Mouse (Mus musculus) lung, embryonic 16.5 days (tissue): ENCODE results near the gene Emc7. TPM values are rescaled to one million over a fixed set of nuclear protein-coding genes. Genes with fewer than 3 reads are reported as not detected.
"Not testable (repeated sequence)": the region's sequence is repeated elsewhere in the genome, so short reads cannot be mapped to it uniquely, and the experiment has no call there.

Source experiments
- ATAC-seq: fragments of 200-750 bp; cut with Nextera tagmentation; 2 replicates; pipeline ENCODE4 v1.8.0; 2017; ENCODE audit warnings: low read depth, mild to moderate bottlenecking, moderate library complexity
- H3K27ac ChIP-seq: fragments of 300-500 bp; sonication (generic); 2 replicates; pipeline ENCODE4 v1.5.1; 2014; ENCODE audit warnings: mild to moderate bottlenecking, control low read depth, low read length
- H3K27me3 ChIP-seq: fragments of 300-500 bp; sonication (generic); 2 replicates; pipeline ENCODE4 v1.6.1; 2014; ENCODE audit warnings: low read depth, low read length, mixed read lengths; ENCODE audit not compliant: control insufficient read depth, insufficient read depth
- H3K36me3 ChIP-seq: fragments of 300-500 bp; sonication (generic); 2 replicates; pipeline ENCODE4 v1.6.1; 2014; ENCODE audit warnings: low read length; ENCODE audit not compliant: control insufficient read depth, insufficient read depth
- H3K4me1 ChIP-seq: fragments of 300-500 bp; sonication (generic); replicated peaks from 2 replicates; pipeline ENCODE4 v1.6.1; 2014; ENCODE audit warnings: low read length, mixed read lengths; ENCODE audit not compliant: control insufficient read depth, insufficient read depth
- H3K4me2 ChIP-seq: fragments of 300-500 bp; sonication (generic); 2 replicates; pipeline ENCODE4 v1.6.1; 2014; ENCODE audit warnings: low read depth, low read length, control low read depth
- H3K4me3 ChIP-seq: fragments of 300-500 bp; sonication (generic); 2 replicates; pipeline ENCODE4 v1.5.1; 2014; ENCODE audit warnings: mild to moderate bottlenecking, low read length, control low read depth
- H3K9ac ChIP-seq: fragments of 300-500 bp; sonication (generic); 2 replicates; pipeline ENCODE4 v1.6.1; 2014; ENCODE audit warnings: low read length, control low read depth
- H3K9me3 ChIP-seq: fragments of 300-500 bp; sonication (generic); 2 replicates; pipeline ENCODE4 v1.6.1; 2016; ENCODE audit warnings: low read length; ENCODE audit not compliant: control insufficient read depth
- WGBS: fragments of 180-500 bp; shearing (Covaris S2); extraction: QIAGEN DNeasy Blood & Tissue Kit; methylation state at CpG from one replicate; pipeline ENCODE4 v1.1.7; 2014; 5-methylcytosine and 5-hydroxymethylcytosine counted together
- polyA plus RNA-seq: library from polyadenylated mRNA; unstranded; fragments of >200 nt; fragmentation: Nextera tagmentation; extraction: Ambion mirVana; gene quantifications from 2 replicates; pipeline ENCODE4 v1.2.1, GENCODE M21; 2015

Emc7 gene
- polyA plus RNA-seq, 1 experiment from 2014 or later, result 20.3 TPM

DNA sequence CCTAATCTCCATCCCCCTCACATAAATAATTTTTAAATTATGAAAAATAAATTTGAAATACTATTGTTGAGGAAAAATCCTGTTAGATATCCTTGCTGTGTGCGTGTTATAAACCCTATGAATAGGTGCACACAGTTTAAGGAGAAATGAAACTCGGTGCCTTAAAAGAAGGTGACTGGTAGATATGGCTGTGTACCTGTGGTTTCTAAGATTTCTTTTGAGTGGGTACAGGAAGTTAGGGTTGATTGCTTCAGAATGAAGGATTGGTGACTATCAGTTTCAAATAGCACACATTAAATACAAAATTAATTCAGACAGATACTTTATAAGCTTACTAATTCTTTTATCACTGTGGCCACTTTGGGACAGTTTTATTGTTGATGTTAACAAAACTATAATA lies 17.2 kb upstream of the Emc7 start:
- whole genome bisulfite sequencing, result 78% methylated on average over 2 of the region's 2 CpGs
- Histone ChIP-seq H3K4me2 (no peak overlapping the region), H3K27me3 (no peaks in the 10 kb centered on the region), H3K27ac (no peak overlapping the region), H3K36me3 (no peaks in the 10 kb centered on the region), H3K9me3 (no peaks in the 10 kb centered on the region), H3K4me3 (no peak overlapping the region), H3K9ac (no peak overlapping the region), H3K4me1 (no peaks in the 10 kb centered on the region)
- no peak for ATAC-seq

GRCm38 (mm10) chr2:112443491-112443890 lies 11.3 kb upstream of the Emc7 start:
- H3K4me1 ChIP-seq, result no peaks in the 10 kb centered on the region
- no peak overlapping the region for H3K4me3 ChIP-seq
- H3K36me3 ChIP-seq, result no peaks in the 10 kb centered on the region
- no peak overlapping the region for H3K27ac ChIP-seq
- no peak for ATAC-seq
- H3K9ac ChIP-seq, result no peak overlapping the region
- no peaks in the 10 kb centered on the region for H3K9me3 ChIP-seq
- WGBS, result 59% methylated on average over 2 of the region's 2 CpGs
- no peaks in the 10 kb centered on the region for H3K27me3 ChIP-seq
- H3K4me2 ChIP-seq, result no peak overlapping the region

GRCm38 (mm10) chr2:112445511-112445910 lies 9.3 kb upstream of the Emc7 start:
- Histone ChIP-seq H3K27ac (no peak overlapping the region), H3K36me3 (no peaks in the 10 kb centered on the region), H3K9ac (no peak overlapping the region), H3K4me2 (no peak overlapping the region), H3K4me3 (no peak overlapping the region), H3K9me3 (no peaks in the 10 kb centered on the region), H3K27me3 (no peaks in the 10 kb centered on the region), H3K4me1 (no peaks in the 10 kb centered on the region)
- ATAC-seq, result no peak

DNA sequence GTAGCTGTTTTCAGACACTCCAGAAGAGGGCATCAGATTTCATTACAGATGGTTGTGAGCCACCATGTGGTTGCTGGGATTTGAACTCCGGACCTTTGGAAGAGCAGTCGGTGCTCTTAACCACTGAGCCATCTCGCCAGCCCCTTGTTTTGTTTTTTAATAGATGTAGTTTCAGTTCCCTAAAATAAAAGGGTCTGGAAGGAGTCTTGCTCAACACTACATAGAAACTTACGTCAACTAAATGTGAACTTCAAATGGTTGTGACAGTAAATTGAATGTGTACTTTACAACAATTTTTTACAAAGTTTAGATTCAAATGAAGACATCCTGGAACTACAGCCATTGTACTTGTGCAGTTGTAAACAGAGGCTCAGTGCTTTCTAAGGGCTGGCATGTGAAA lies 6.8 kb upstream of the Emc7 start:
- H3K4me1 ChIP-seq, H3K36me3 ChIP-seq, H3K27me3 ChIP-seq, H3K27ac ChIP-seq, H3K9ac ChIP-seq, H3K9me3 ChIP-seq, H3K4me2 ChIP-seq, ATAC-seq, H3K4me3 ChIP-seq: not testable (repeated sequence)
- WGBS, result 67% methylated on average over 4 of the region's 4 CpGs

- no peaks in the 10 kb centered on the region for H3K27me3 ChIP-seq
- no peak overlapping the region for H3K4me3 ChIP-seq
- no peaks in the 10 kb centered on the region for H3K4me1 ChIP-seq
- no peak overlapping the region for H3K9ac ChIP-seq
- H3K36me3 ChIP-seq, result no peaks in the 10 kb centered on the region
- no peak for ATAC-seq
- H3K4me2 ChIP-seq, result no peak overlapping the region
- H3K9me3 ChIP-seq, result no peaks in the 10 kb centered on the region
- H3K27ac ChIP-seq, result no peak overlapping the region
Measured at GRCm38 (mm10) chr2:112448510-112449059, 6.2 kb upstream of the Emc7 start.

DNA sequence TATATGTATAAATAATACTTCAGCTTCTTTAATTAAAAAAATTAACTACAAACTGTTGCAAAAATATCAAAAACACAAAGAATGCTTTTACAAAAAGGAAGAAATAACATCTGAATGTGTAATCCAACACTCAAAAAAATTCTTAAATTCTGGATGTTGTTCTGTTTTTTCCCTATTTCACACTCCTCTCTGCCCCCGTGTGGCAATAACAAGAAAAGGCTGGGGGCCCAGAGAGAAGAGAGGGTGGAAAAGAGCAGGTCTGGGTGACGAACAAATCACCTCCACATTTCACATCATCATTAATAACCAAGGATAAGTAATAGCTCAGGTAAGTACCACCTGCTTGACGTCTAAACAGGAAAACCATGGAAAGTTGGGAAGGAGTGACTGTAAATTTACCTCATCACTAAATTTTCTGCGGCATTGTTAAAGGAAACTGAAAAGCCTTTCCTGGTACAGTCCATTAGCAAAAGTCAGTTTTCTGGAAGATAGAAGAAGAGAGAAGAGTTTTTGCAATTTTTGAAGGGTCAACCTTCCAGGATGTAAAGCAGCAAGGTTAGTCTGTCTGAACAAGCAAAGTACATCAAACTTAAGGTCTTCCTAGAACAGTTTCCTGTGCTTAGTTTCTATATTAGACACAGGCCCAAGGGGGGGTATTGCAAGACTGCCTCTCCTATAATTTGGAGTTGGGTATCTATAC lies 5.0 kb upstream of the Emc7 start:
- H3K4me3 ChIP-seq, result no peak overlapping the region
- no peaks in the 10 kb centered on the region for H3K27me3 ChIP-seq
- WGBS, result 30% methylated on average over 4 of the region's 4 CpGs
- H3K4me2 ChIP-seq, result no peak overlapping the region
- ATAC-seq, result no peak
- no peaks in the 10 kb centered on the region for H3K4me1 ChIP-seq
- no peaks in the 10 kb centered on the region for H3K9me3 ChIP-seq
- H3K9ac ChIP-seq, result no peak overlapping the region
- no peak overlapping the region for H3K27ac ChIP-seq
- no peaks in the 10 kb centered on the region for H3K36me3 ChIP-seq

DNA sequence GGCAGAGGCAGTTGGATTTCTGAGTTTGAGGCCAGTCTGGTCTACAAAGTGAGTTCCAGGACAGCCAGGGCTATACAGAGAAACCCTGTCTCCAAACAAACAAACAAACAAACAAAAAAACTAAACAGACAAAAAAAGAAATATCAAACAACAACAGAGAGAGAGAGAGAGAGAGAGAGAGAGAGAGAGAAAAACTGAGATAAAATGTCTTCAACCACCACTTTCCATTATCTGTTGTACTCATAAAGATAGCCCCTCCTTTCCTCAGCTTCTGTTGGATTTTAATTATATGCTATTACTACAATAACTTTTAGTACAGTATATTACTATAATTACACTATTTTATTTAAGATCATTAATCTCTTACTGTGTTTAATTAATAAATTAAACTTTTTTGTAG lies 2.3 kb upstream of the Emc7 start:
- not testable (repeated sequence) for H3K27me3 ChIP-seq, H3K9ac ChIP-seq, H3K4me2 ChIP-seq, H3K36me3 ChIP-seq, H3K4me3 ChIP-seq, H3K4me1 ChIP-seq, H3K27ac ChIP-seq, ATAC-seq, H3K9me3 ChIP-seq

GRCm38 (mm10) chr2:112454125-112454861 lies 504 bp upstream of the Emc7 start:
- ATAC-seq, result peak; percentile 62; the same call in 1 of the 2 replicates

GRCm38 (mm10) chr2:112460557-112460956 lies 5.8 kb downstream of the Emc7 start:
- no peaks in the 10 kb centered on the region for H3K27me3 ChIP-seq
- no peak for ATAC-seq
- peaks cover 5% of the 10 kb centered on the region for H3K4me1 ChIP-seq
- peaks cover 16% of the 10 kb centered on the region for H3K36me3 ChIP-seq
- H3K9ac ChIP-seq, result no peak overlapping the region
- H3K9me3 ChIP-seq, result no peaks in the 10 kb centered on the region
- H3K4me3 ChIP-seq, result no peak overlapping the region
- H3K4me2 ChIP-seq, result no peak overlapping the region
- H3K27ac ChIP-seq, result no peak overlapping the region
- 85% methylated on average over 3 of the region's 3 CpGs for WGBS

More at GRCm38 (mm10) chr2:112454125-112454861, 504 bp upstream of the Emc7 start:
- H3K9ac ChIP-seq, result peak overlapping the region; percentile 97
- H3K27ac ChIP-seq, result peak overlapping the region; percentile 70; the same call in 1 of the 2 replicates
- no peaks in the 10 kb centered on the region for H3K36me3 ChIP-seq
- 25% methylated on average over 17 of the region's 17 CpGs for WGBS
- peak overlapping the region; percentile 71 for H3K4me2 ChIP-seq
- no peaks in the 10 kb centered on the region for H3K9me3 ChIP-seq
- H3K4me3 ChIP-seq, result peak overlapping the region; percentile 96
- no peaks in the 10 kb centered on the region for H3K27me3 ChIP-seq
- H3K4me1 ChIP-seq, result peaks cover 6% of the 10 kb centered on the region
